Mouse (Mus musculus) cortical plate, adult 2 months (tissue): ENCODE data around the gene Slc13a3.

Experiments
- CTCF ChIP-seq: fragments of 200-500 bp; IDR thresholded peaks from 2 replicates; pipeline ENCODE4 v1.5.1; 2011; ENCODE audit warnings: mild to moderate bottlenecking, control low read depth, low read length; ENCODE audit not compliant: insufficient read depth; ENCODE audit errors: extremely low read depth
- POLR2A ChIP-seq: fragments of 200-500 bp; IDR thresholded peaks from 2 replicates; pipeline ENCODE4 v1.6.1; 2011; ENCODE audit warnings: mild to moderate bottlenecking, low read length, control low read depth; ENCODE audit not compliant: insufficient read depth; ENCODE audit errors: extremely low read depth

DNA sequence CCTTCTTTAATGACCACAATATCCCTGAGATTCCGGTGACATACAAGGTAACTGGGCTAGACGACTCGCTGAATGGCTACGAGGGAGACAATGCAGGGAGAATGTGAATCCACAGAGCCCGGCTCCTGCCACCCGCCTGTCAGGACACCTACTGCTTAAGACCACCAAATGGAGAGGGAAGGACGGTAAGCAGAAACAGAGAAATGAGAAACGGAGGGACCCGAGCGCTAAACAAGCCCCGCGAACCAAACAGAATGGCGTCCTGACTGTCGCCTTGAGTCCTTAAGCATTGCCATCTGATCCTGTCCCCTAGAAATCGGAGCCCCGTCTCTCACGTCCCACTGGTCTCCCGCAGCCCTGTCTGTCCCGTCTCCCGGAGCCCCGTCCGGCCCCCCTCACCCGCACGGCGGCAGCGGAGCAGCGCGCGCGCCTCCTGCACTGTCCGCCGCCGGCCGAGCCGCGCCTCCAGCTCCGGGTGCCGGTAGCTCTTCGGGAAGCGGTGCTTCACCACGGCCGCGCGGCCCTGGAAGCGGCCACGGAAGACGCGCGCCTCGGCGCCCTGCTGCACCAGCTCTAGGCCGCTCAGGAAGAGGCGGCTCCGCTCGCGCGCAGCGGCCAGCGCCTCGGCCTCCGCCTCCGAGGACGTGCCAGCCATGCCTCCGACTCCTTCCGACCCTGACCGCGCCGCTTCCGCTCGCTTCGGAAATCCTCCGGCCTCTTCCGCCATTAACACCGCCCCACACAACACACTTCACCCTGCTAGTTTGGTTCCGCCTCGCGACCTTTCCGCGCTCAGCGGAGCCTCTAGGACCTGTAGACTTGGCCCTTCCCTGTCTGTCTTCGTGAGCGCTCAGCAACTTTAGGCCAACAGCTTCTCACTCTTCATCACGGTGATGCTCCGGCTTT, 19.9 kb upstream of the Slc13a3 start, which contains the start of gene Trp53rka:
- TF ChIP-seq POLR2A (peak; percentile 70; the same call in 1 of the 2 replicates), CTCF (no peak)
